Mouse (Mus musculus) large intestine, adult 2 months (tissue): Measurements from ENCODE around the gene Hoxd3. TPM values are rescaled to one million over a fixed set of nuclear protein-coding genes. Genes with fewer than 3 reads are reported as not detected.

Source experiments
- DNase-seq: peaks from one replicate; pipeline ENCODE4 v3.0.0-alpha.2; 2012; ENCODE audit warnings: low read depth, low spot score
- WGBS: fragments of 180-500 bp; shearing (Covaris S2); methylation state at CpG from one replicate; pipeline ENCODE4 v1.1.7; 2018; 5-methylcytosine and 5-hydroxymethylcytosine counted together
- polyA plus RNA-seq: library from polyadenylated mRNA; depleted of rRNA; stranded (reverse); fragments of >200 nt; gene quantifications from 2 replicates; pipeline ENCODE4 v1.2.3, GENCODE M21; 2012

Hoxd3 gene
- polyA plus RNA-seq, 1 experiment = 0.06 TPM

- DNase-seq = no peak
- WGBS = 69% methylated on average over 8 of the region's 8 CpGs
These were observed 11.2 kb downstream of the Hoxd3 start for GRCm38 (mm10) chr2:74722949-74723348.

DNA sequence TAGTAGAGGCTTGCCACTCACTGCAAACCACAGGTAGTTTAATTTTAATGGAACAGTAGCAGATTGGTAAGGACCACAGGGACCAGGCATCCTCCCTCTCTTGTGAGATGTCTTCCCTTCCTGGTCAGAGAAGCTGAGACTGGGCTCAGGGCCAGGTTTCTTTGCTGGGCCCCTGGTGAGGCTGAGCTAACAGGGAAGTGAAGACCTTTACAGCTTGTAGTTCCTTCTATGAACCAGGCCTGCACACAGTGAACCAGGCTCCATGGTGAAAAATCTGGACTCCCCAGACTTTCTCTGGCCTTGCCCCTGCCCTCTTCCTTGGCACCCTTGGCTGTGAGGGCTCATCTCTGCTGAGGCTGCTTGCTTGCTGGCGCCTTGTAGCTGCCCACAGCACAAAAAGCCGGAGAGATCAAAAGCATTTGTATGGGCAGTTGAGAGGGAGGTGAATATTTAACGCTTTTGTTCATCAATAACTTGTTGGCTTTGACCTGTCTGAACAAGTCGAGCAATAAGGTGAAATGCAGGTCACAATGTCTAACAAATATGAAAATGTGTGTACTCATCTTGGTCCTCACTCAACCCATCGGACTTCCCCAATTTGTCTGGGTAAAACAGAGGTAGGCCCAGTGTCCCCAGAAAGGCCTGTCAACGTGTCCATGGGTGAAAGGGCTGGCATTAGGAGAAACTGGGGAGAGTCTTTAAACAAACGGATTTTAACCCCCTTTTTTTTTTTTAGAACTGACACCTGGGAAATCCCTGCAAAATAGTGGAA is 12.7 kb downstream of the Hoxd3 start:
- 51% methylated on average over 7 of the region's 7 CpGs for WGBS
- DNase-seq = no peak

GRCm38 (mm10) chr2:74725171-74725570 is 13.4 kb downstream of the Hoxd3 start:
- DNase-seq = no peak
- WGBS = 78% methylated on average over 17 of the region's 17 CpGs

- 68% methylated on average over 5 of the region's 5 CpGs for WGBS
- no peak for DNase-seq
These were observed 14.8 kb downstream of the Hoxd3 start, which contains the start of gene Gm28230 for GRCm38 (mm10) chr2:74726551-74726950. TSS of gene Gm28230 (plus strand) at chr2:74726728.

- DNase-seq = no peak
- WGBS = 53% methylated on average over 43 of the region's 43 CpGs
These were observed 15.4 kb downstream of the Hoxd3 start for GRCm38 (mm10) chr2:74726973-74727639.

DNA sequence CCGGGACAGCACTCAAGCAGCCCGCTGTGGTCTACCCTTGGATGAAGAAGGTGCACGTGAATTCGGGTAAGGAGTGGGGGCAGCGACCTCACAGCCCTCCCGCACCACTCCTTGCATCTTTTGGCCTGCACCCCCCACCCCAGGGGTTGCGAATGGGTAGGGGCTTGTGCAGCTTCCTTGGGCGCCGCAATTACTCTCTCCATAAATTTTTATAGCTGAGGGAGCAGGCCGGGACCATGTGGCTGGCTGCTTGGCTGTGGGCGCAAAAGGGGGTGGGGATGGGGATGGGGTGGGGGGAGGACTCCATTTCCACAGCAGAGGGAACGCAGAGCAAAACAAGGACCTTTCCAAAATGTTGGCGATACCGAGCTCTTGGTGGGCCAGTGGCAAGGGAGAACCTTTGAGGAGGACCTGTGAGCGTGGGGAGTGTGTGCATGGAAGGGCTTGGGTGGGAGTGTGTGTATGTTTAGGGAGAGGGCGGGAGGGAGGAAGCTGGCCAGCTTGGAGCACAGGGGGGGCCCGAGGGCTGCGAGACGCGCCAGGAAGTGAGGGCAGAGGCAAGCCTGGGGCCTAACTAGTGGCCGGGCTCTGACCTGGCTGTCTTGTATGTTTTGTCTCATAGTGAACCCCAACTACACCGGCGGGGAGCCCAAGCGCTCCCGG is 16.0 kb downstream of the Hoxd3 start:
- WGBS = 41% methylated on average over 25 of the region's 25 CpGs
- no peak for DNase-seq

- DNase-seq = no peak
- 68% methylated on average over 13 of the region's 13 CpGs for WGBS
These were observed 16.6 kb downstream of the Hoxd3 start for GRCm38 (mm10) chr2:74728303-74728680.

DNA sequence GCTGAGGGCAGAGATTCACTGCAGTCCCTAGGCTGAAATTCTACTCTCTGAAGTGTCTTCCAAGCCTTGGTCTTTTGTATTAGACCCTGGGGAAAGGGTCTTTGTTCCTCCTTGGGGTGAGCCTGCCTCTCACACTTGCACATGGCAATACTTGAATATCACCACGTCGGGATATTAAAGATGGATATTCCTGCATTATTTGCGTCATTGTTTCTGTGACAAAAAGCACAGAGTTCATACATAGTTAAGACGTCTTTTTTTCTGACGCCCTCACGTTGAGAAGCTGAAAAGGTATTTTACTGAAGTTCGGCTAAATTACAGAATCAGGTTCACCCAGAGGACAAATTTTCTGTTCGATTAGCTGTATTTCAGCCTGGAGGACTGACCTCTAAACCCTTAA is 18.6 kb downstream of the Hoxd3 start:
- DNase-seq = no peak
- 71% methylated on average over 8 of the region's 8 CpGs for WGBS

DNA sequence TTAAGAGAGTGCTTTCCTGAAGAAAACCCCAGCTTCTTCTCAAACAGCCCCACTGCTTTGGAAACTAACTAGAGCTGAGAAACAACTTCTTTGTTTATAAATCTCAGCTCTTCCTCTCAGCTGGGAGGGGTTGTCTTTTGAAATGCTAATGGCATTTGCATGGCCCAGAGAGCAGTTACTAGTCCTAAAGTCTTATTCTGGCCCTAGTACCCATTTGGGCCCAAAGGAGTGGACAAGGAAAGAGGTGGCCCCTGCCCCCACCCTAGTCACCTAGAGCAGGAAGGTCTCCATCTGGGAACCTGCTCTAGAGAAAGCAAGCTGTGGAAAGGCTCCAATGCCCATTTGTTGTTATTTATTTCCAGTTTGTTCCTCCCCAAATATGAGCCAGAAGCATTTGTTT is 19.3 kb downstream of the Hoxd3 start:
- no peak for DNase-seq

DNA sequence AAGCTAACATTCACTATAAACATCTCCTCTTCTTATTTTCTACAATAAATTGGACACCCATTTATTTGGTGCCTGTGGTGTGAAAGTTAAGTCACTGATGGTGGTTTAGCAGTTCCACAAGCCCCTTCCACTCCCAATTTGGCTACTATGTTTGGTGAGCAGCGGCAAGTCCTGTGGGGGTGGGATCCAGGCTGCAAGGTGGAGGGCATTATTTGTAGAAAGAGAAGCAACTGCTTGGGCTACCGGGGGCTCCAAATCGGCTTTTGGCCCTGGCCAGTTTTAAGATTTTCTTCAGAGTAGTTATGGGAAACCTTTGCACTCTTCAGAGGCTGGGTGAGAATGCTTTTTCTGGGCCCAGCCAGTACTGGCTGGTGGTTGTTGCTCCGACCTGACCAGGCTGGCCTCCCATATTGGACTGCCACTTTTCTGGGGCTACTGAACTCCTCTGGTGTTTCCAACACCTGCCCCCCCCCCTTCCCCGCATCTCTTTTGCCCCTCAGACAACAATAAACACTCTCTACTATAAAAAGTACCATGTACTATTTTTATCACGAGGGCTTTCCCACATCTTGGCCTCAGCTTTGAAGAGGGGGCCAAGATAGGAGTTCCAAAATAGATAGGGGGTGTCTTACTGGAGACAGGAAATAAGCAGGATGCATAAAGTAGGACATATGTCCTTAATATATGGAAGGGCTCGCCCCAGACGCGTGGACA is 20.2 kb downstream of the Hoxd3 start:
- WGBS = 42% methylated on average over 9 of the region's 9 CpGs
- no peak for DNase-seq

DNA sequence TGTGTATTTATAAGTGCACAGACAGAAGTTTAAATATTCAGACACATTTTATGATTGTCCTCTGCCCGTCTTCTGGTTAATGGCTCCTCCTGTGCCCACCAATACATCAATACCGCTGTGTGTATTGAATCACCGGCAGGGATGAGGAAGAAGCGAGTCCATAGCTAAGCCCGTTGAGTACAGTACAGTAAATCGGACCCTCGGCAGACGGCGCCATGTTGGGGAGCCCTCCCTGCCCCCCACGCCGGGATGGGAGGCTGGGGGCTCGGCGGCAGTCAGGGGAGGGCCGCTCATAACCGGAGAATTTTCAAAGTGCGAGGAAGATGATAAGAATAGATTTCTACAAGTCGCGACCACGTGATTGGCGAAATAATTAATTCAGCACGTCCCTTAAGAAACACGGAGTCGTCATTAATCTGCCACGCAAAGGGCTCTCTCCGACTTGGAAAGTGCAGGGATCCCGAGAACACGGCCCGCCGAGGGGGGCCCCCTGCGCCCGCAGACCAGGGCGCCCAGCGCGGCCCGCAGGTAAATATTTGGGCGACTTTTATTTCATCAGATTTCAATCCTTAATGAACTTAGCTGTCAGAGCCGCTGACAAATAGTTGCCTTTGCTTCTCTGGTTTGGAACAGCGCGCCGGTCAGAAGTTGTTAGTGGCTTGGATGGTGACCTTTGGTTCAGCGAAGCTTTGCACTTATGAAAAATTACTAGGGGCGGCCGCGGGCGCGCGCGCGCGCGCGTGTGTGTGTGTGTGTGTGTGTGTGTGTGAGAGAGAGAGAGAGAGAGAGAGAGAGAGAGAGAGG is 21.0 kb downstream of the Hoxd3 start:
- 14% methylated on average over 52 of the region's 52 CpGs for WGBS
- no peak for DNase-seq

- WGBS = 15% methylated on average over 16 of the region's 16 CpGs
- no peak for DNase-seq
These were observed 21.6 kb downstream of the Hoxd3 start for GRCm38 (mm10) chr2:74733317-74733661.

- WGBS = 22% methylated on average over 6 of the region's 6 CpGs
- no peak for DNase-seq
These were observed 22.0 kb downstream of the Hoxd3 start for GRCm38 (mm10) chr2:74733765-74734164.

DNA sequence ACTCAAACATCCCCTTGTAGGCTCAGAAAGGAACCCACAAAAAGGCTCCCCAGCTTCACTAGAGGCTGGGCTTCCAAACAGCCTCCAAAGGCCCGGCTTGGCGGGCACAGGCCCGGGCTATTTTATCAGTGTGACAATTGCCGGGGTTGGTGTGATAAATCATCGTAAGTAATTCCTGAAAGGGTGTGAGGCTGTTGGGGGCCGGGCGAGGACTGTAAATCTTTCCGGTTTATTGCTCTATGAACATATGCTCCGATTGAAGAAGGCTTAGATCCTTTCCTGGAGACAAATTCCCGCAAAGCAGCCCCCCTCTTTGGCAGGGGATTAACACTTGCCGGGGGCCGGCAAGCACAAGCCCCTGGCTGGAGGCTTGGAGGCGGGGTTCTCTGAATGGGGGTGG is 22.7 kb downstream of the Hoxd3 start:
- WGBS = 10% methylated on average over 13 of the region's 13 CpGs
- no peak for DNase-seq

DNA sequence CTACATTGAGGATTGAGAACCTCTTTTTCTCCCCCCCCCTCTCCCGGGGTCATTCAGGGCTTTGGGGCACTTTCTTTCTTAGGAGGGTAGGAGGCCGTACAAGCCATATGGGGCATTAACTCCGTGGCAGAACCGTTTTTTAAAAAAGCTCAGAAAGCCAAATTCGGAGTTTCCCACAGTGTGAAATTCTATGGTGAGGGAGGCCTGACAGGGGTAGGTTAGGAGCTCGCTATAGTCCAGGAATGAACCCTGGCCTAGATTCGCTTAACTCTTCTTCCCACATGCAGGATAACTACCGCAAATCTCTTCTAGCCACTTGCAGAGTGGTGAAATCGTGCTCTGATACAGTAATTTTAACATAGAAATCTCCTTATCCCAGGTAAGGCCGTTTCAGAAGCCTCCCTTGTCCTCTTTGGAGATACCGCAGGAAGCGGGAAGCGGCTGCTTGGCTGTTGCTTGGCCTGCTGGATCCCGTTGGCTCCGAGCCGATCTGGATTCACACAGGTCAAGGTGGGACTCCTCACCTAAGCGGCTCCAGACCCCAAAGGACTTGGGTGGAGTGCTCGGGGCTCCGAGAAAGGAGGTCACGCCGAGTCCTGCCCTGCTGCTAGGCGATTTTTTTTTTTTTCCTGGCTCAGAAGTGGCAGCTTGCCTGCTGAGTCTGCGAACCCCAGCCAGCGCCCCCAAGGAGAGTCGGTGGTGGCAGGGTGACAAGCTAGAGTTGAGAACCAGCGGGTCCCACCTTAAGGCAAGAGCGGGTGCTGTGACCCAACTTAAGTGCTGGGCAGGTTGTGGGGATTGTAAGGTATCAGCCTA is 23.5 kb downstream of the Hoxd3 start:
- 54% methylated on average over 27 of the region's 27 CpGs for WGBS
- no peak for DNase-seq

GRCm38 (mm10) chr2:74735851-74736687 is 24.3 kb downstream of the Hoxd3 start:
- WGBS = 43% methylated on average over 42 of the region's 42 CpGs
- no peak for DNase-seq

GRCm38 (mm10) chr2:74736688-74737577 is 25.2 kb downstream of the Hoxd3 start:
- DNase-seq = no peak
- WGBS = 53% methylated on average over 15 of the region's 15 CpGs
